Mouse (Mus musculus): ENCODE results near the gene Hist1h1c. TPM values are rescaled to one million over a fixed set of nuclear protein-coding genes. Genes with fewer than 3 reads are reported as not detected.
A peak's percentile ranks its signal among the peaks of the same experiment; 100 is the strongest.
"Not testable (repeated sequence)": the region's sequence is repeated elsewhere in the genome, so short reads cannot be mapped to it uniquely, and the experiment has no call there.

Gene Hist1h1c
- polyA plus RNA-seq, 1 experiment from 2014 or later = 56.9 TPM

- 8% methylated on average over 4 of the region's 4 CpGs for WGBS (ENCODE audit: insufficient replicate concordance)
- no peak for ATAC-seq
- H3K4me1 ChIP-seq = peaks cover 49% of the 10 kb centered on the region
- H3K36me3 ChIP-seq = no peaks in the 10 kb centered on the region
- H3K4me3 ChIP-seq = peak overlapping the region; percentile 57
- no peaks in the 10 kb centered on the region for H3K9me3 ChIP-seq (replicated peaks)
- H3K9ac ChIP-seq = peak overlapping the region; percentile 85
- H3K4me2 ChIP-seq = peak overlapping the region; percentile 71
- H3K27ac ChIP-seq = peak overlapping the region; percentile 100
- H3K27me3 ChIP-seq (replicated peaks) = no peaks in the 10 kb centered on the region
These were observed 9.3 kb downstream of the Hist1h1c start for GRCm38 (mm10) chr13:23747892-23748288.

GRCm38 (mm10) chr13:23749563-23750121 lies 11.0 kb downstream of the Hist1h1c start:
- Histone ChIP-seq H3K4me2 (no peak overlapping the region), H3K27ac (peak overlapping the region; percentile 100), H3K9me3 (replicated peaks) (no peaks in the 10 kb centered on the region), H3K4me1 (peaks cover 46% of the 10 kb centered on the region), H3K36me3 (no peaks in the 10 kb centered on the region), H3K4me3 (no peak overlapping the region), H3K27me3 (replicated peaks) (no peaks in the 10 kb centered on the region), H3K9ac (peak overlapping the region; percentile 52; the same call in 1 of the 2 replicates)
- WGBS (ENCODE audit: insufficient replicate concordance) = 88% methylated on average over 5 of the region's 5 CpGs
- no peak for ATAC-seq

GRCm38 (mm10) chr13:23750839-23751477 lies 12.3 kb downstream of the Hist1h1c start, which contains the start of gene Hist1h2ab:
Hist1h2ab (plus strand) TSS chr13:23751126.
- peak within 1 kb of the TSS; percentile 100 for H3K27ac ChIP-seq
- H3K4me3 ChIP-seq = peak within 1 kb of the TSS; percentile 45
- H3K9ac ChIP-seq = peak within 1 kb of the TSS; percentile 82
- ATAC-seq = peak; percentile 53
- not testable (repeated sequence) for H3K36me3 ChIP-seq; H3K9me3 ChIP-seq (replicated peaks); H3K27me3 ChIP-seq (replicated peaks)
- H3K4me2 ChIP-seq = peak within 1 kb of the TSS; percentile 64
- H3K4me1 ChIP-seq = peaks cover 54% of the 10 kb centered on the region
- 1% methylated on average over 28 of the region's 47 CpGs for WGBS (ENCODE audit: insufficient replicate concordance)

GRCm38 (mm10) chr13:23751478-23751956 lies 12.9 kb downstream of the Hist1h1c start:
- Histone ChIP-seq H3K27me3 (replicated peaks) (no peaks in the 10 kb centered on the region), H3K9ac (peak overlapping the region; percentile 82), H3K4me1 (peaks cover 58% of the 10 kb centered on the region), H3K4me3 (peak overlapping the region; percentile 45), H3K27ac (peak overlapping the region; percentile 100), H3K9me3 (replicated peaks) (no peaks in the 10 kb centered on the region), H3K36me3 (no peaks in the 10 kb centered on the region), H3K4me2 (peak overlapping the region; percentile 64)
- under 1% methylated on average over 11 of the region's 11 CpGs for WGBS (ENCODE audit: insufficient replicate concordance)
- peak; percentile 7; the same call in 1 of the 2 replicates for ATAC-seq

- H3K4me2 ChIP-seq = peak within 1 kb of the TSS; percentile 72
- peak within 1 kb of the TSS; percentile 100 for H3K27ac ChIP-seq
- not testable (repeated sequence) for H3K9me3 ChIP-seq (replicated peaks); H3K36me3 ChIP-seq; H3K27me3 ChIP-seq (replicated peaks)
- peaks cover 56% of the 10 kb centered on the region for H3K4me1 ChIP-seq
- peak; percentile 80 for ATAC-seq
- under 1% methylated on average over 16 of the region's 47 CpGs for WGBS (ENCODE audit: insufficient replicate concordance)
- H3K4me3 ChIP-seq = peak within 1 kb of the TSS; percentile 59
- H3K9ac ChIP-seq = peak within 1 kb of the TSS; percentile 84
These were observed 13.6 kb downstream of the Hist1h1c start, which contains the start of gene Hist1h3b for GRCm38 (mm10) chr13:23752067-23752741. Hist1h3b (plus strand) TSS chr13:23752267.

GRCm38 (mm10) chr13:23752742-23753172 lies 14.1 kb downstream of the Hist1h1c start:
- peak overlapping the region; percentile 84 for H3K9ac ChIP-seq
- H3K36me3 ChIP-seq = no peaks in the 10 kb centered on the region
- peak overlapping the region; percentile 59 for H3K4me3 ChIP-seq
- H3K4me2 ChIP-seq = peak overlapping the region; percentile 72
- H3K27me3 ChIP-seq (replicated peaks) = no peaks in the 10 kb centered on the region
- no peaks in the 10 kb centered on the region for H3K9me3 ChIP-seq (replicated peaks)
- H3K27ac ChIP-seq = peak overlapping the region; percentile 99
- H3K4me1 ChIP-seq = peaks cover 57% of the 10 kb centered on the region
- no peak for ATAC-seq
- 2% methylated on average over 6 of the region's 6 CpGs for WGBS (ENCODE audit: insufficient replicate concordance)

- H3K4me2 ChIP-seq = peak overlapping the region; percentile 72
- no peaks in the 10 kb centered on the region for H3K9me3 ChIP-seq (replicated peaks)
- H3K27ac ChIP-seq = peak overlapping the region; percentile 99
- H3K4me1 ChIP-seq = peaks cover 57% of the 10 kb centered on the region
- no peaks in the 10 kb centered on the region for H3K27me3 ChIP-seq (replicated peaks)
- H3K9ac ChIP-seq = peak overlapping the region; percentile 84
- peak overlapping the region; percentile 59 for H3K4me3 ChIP-seq
- 54% methylated on average over 4 of the region's 4 CpGs for WGBS (ENCODE audit: insufficient replicate concordance)
- no peak for ATAC-seq
- H3K36me3 ChIP-seq = no peaks in the 10 kb centered on the region
These were observed 14.9 kb downstream of the Hist1h1c start for GRCm38 (mm10) chr13:23753314-23754078.

GRCm38 (mm10) chr13:23755000-23755399 lies 16.4 kb downstream of the Hist1h1c start:
- Histone ChIP-seq H3K27me3 (replicated peaks) (no peaks in the 10 kb centered on the region), H3K27ac (peak overlapping the region; percentile 81), H3K36me3 (no peaks in the 10 kb centered on the region), H3K4me3 (no peak overlapping the region), H3K4me1 (peaks cover 59% of the 10 kb centered on the region), H3K4me2 (no peak overlapping the region), H3K9ac (peak overlapping the region; percentile 63), H3K9me3 (replicated peaks) (no peaks in the 10 kb centered on the region)
- ATAC-seq = no peak

GRCm38 (mm10) chr13:23756790-23757189 lies 18.2 kb downstream of the Hist1h1c start, which contains the start of gene Hist1h4b:
Hist1h4b (plus strand) TSS chr13:23757013.
- Histone ChIP-seq H3K27ac (peak within 1 kb of the TSS; percentile 99), H3K9me3 (replicated peaks) (no peaks in the 10 kb centered on the region), H3K4me2 (peak within 1 kb of the TSS; percentile 90), H3K9ac (peak within 1 kb of the TSS; percentile 85), H3K4me3 (peak within 1 kb of the TSS; percentile 48), H3K36me3 (no peaks in the 10 kb centered on the region), H3K4me1 (peaks cover 66% of the 10 kb centered on the region), H3K27me3 (replicated peaks) (no peaks in the 10 kb centered on the region)
- peak; percentile 72 for ATAC-seq
- WGBS (ENCODE audit: insufficient replicate concordance) = under 1% methylated on average over 19 of the region's 22 CpGs

- Histone ChIP-seq H3K9me3 (replicated peaks) (no peaks in the 10 kb centered on the region), H3K27me3 (replicated peaks) (no peaks in the 10 kb centered on the region), H3K4me1 (peaks cover 66% of the 10 kb centered on the region), H3K36me3 (no peaks in the 10 kb centered on the region), H3K27ac (peak overlapping the region; percentile 99), H3K4me3 (peak overlapping the region; percentile 48), H3K9ac (peak overlapping the region; percentile 85), H3K4me2 (peak overlapping the region; percentile 90)
- under 1% methylated on average over 17 of the region's 23 CpGs for WGBS (ENCODE audit: insufficient replicate concordance)
- peak; percentile 19 for ATAC-seq
These were observed 18.7 kb downstream of the Hist1h1c start for GRCm38 (mm10) chr13:23757211-23757773.

GRCm38 (mm10) chr13:23757921-23758320 lies 19.3 kb downstream of the Hist1h1c start:
- ATAC-seq = no peak
- Histone ChIP-seq H3K4me2 (peak overlapping the region; percentile 90), H3K4me3 (peak overlapping the region; percentile 48), H3K9me3 (replicated peaks) (no peaks in the 10 kb centered on the region), H3K27ac (peak overlapping the region; percentile 99), H3K36me3 (no peaks in the 10 kb centered on the region), H3K27me3 (replicated peaks) (no peaks in the 10 kb centered on the region), H3K4me1 (peaks cover 67% of the 10 kb centered on the region), H3K9ac (peak overlapping the region; percentile 85)
- 36% methylated on average over 3 of the region's 3 CpGs for WGBS (ENCODE audit: insufficient replicate concordance)
